Mouse (Mus musculus): ENCODE results near the gene Cyp2j13. TPM values are rescaled to one million over a fixed set of nuclear protein-coding genes. Genes with fewer than 3 reads are reported as not detected.
"Not testable (repeated sequence)": the region's sequence is repeated elsewhere in the genome, so short reads cannot be mapped to it uniquely, and the experiment has no call there.

Gene Cyp2j13
- total RNA-seq (2014; rRNA removed) (not detected in 2 replicates), polyA plus RNA-seq (2012; rRNA removed) (not detected in 2 replicates)

- no peaks in the 10 kb centered on the region for H3K36me3 ChIP-seq (ENCODE audit: control insufficient read depth, insufficient read depth, low read length)
- no peak for DNase-seq (ENCODE audit: extremely low read depth, low read depth, low spot score)
- no peaks in the 10 kb centered on the region for H3K4me1 ChIP-seq (ENCODE audit: control insufficient read depth, insufficient read depth, low read length)
- 9% methylated on average over 20 of the region's 20 CpGs for WGBS
- no peak within 1 kb of the TSS for H3K27ac ChIP-seq (replicated peaks; ENCODE audit: insufficient read depth, low read depth, low read length)
- no peak within 1 kb of the TSS for H3K4me3 ChIP-seq (ENCODE audit: insufficient read depth, low read depth, low read length)
- no peak within 1 kb of the TSS for H3K9ac ChIP-seq (ENCODE audit: low read depth, low read length)
- no peak for TF ChIP-seq CTCF (IDR thresholded peaks at IDR 0.05; ENCODE audit: low read depth, low read length)
- TF ChIP-seq POLR2A (IDR thresholded peaks at IDR 0.05; ENCODE audit: extremely low read depth, insufficient read depth, low read length) = no peak
- H3K79me2 ChIP-seq (ENCODE audit: control insufficient read depth, insufficient read depth, low read length) = no peaks in the 10 kb centered on the region
- H3K27me3 ChIP-seq (ENCODE audit: control insufficient read depth, insufficient read depth, low read length) = peaks cover 4% of the 10 kb centered on the region; the same call in 1 of the 2 replicates
Observed at GRCm38 (mm10) chr4:96077261-96078125, at the start of gene Cyp2j13. Gene Cyp2j13, minus strand, starts transcription at chr4:96077546.

- no peaks in the 10 kb centered on the region for H3K79me2 ChIP-seq (ENCODE audit: control insufficient read depth, insufficient read depth, low read length)
- no peak for DNase-seq (ENCODE audit: extremely low read depth, low read depth, low spot score)
- H3K27ac ChIP-seq (replicated peaks; ENCODE audit: insufficient read depth, low read depth, low read length) = no peak overlapping the region
- WGBS = 57% methylated on average over 2 of the region's 2 CpGs
- H3K9ac ChIP-seq (ENCODE audit: low read depth, low read length) = no peak overlapping the region
- H3K4me3 ChIP-seq (ENCODE audit: insufficient read depth, low read depth, low read length) = no peak overlapping the region
- no peaks in the 10 kb centered on the region for H3K4me1 ChIP-seq (ENCODE audit: control insufficient read depth, insufficient read depth, low read length)
- H3K36me3 ChIP-seq (ENCODE audit: control insufficient read depth, insufficient read depth, low read length) = no peaks in the 10 kb centered on the region
- TF ChIP-seq CTCF (IDR thresholded peaks at IDR 0.05; ENCODE audit: low read depth, low read length) = no peak
- TF ChIP-seq POLR2A (IDR thresholded peaks at IDR 0.05; ENCODE audit: extremely low read depth, insufficient read depth, low read length) = no peak
- no peaks in the 10 kb centered on the region for H3K27me3 ChIP-seq (ENCODE audit: control insufficient read depth, insufficient read depth, low read length)
Observed at GRCm38 (mm10) chr4:96096841-96097240, 19.5 kb upstream of the Cyp2j13 start.

GRCm38 (mm10) chr4:96091869-96092268 is 14.5 kb upstream of the Cyp2j13 start:
- no peaks in the 10 kb centered on the region for H3K79me2 ChIP-seq (ENCODE audit: control insufficient read depth, insufficient read depth, low read length)
- no peaks in the 10 kb centered on the region for H3K27me3 ChIP-seq (ENCODE audit: control insufficient read depth, insufficient read depth, low read length)
- no peak overlapping the region for H3K4me3 ChIP-seq (ENCODE audit: insufficient read depth, low read depth, low read length)
- H3K9ac ChIP-seq (ENCODE audit: low read depth, low read length) = no peak overlapping the region
- H3K27ac ChIP-seq (replicated peaks; ENCODE audit: insufficient read depth, low read depth, low read length) = no peak overlapping the region
- DNase-seq (ENCODE audit: extremely low read depth, low read depth, low spot score) = no peak
- H3K4me1 ChIP-seq (ENCODE audit: control insufficient read depth, insufficient read depth, low read length) = no peaks in the 10 kb centered on the region
- no peaks in the 10 kb centered on the region for H3K36me3 ChIP-seq (ENCODE audit: control insufficient read depth, insufficient read depth, low read length)
- TF ChIP-seq CTCF (IDR thresholded peaks at IDR 0.05; ENCODE audit: low read depth, low read length) (no peak), POLR2A (IDR thresholded peaks at IDR 0.05; ENCODE audit: extremely low read depth, insufficient read depth, low read length) (no peak)

GRCm38 (mm10) chr4:96089356-96090048 is 12.2 kb upstream of the Cyp2j13 start:
- H3K4me3 ChIP-seq (ENCODE audit: insufficient read depth, low read depth, low read length); H3K4me1 ChIP-seq (ENCODE audit: control insufficient read depth, insufficient read depth, low read length); DNase-seq (ENCODE audit: extremely low read depth, low read depth, low spot score); H3K27me3 ChIP-seq (ENCODE audit: control insufficient read depth, insufficient read depth, low read length); H3K9ac ChIP-seq (ENCODE audit: low read depth, low read length); H3K36me3 ChIP-seq (ENCODE audit: control insufficient read depth, insufficient read depth, low read length); H3K79me2 ChIP-seq (ENCODE audit: control insufficient read depth, insufficient read depth, low read length); H3K27ac ChIP-seq (replicated peaks; ENCODE audit: insufficient read depth, low read depth, low read length): not testable (repeated sequence)
- WGBS = 45% methylated on average over 6 of the region's 6 CpGs

GRCm38 (mm10) chr4:96078308-96078707 is 962 bp upstream of the Cyp2j13 start:
- Histone ChIP-seq H3K4me1 (ENCODE audit: control insufficient read depth, insufficient read depth, low read length) (no peaks in the 10 kb centered on the region), H3K27ac (replicated peaks; ENCODE audit: insufficient read depth, low read depth, low read length) (no peak overlapping the region), H3K4me3 (ENCODE audit: insufficient read depth, low read depth, low read length) (no peak overlapping the region), H3K79me2 (ENCODE audit: control insufficient read depth, insufficient read depth, low read length) (no peaks in the 10 kb centered on the region), H3K36me3 (ENCODE audit: control insufficient read depth, insufficient read depth, low read length) (no peaks in the 10 kb centered on the region), H3K9ac (ENCODE audit: low read depth, low read length) (no peak overlapping the region), H3K27me3 (ENCODE audit: control insufficient read depth, insufficient read depth, low read length) (peaks cover 4% of the 10 kb centered on the region; the same call in 1 of the 2 replicates)
- no peak for TF ChIP-seq CTCF (IDR thresholded peaks at IDR 0.05; ENCODE audit: low read depth, low read length)
- TF ChIP-seq POLR2A (IDR thresholded peaks at IDR 0.05; ENCODE audit: extremely low read depth, insufficient read depth, low read length) = no peak
- DNase-seq (ENCODE audit: extremely low read depth, low read depth, low spot score) = no peak

GRCm38 (mm10) chr4:96062045-96062444 is 15.3 kb downstream of the Cyp2j13 start:
- Histone ChIP-seq H3K4me1 (ENCODE audit: control insufficient read depth, insufficient read depth, low read length) (no peaks in the 10 kb centered on the region), H3K27me3 (ENCODE audit: control insufficient read depth, insufficient read depth, low read length) (no peaks in the 10 kb centered on the region), H3K79me2 (ENCODE audit: control insufficient read depth, insufficient read depth, low read length) (no peaks in the 10 kb centered on the region), H3K4me3 (ENCODE audit: insufficient read depth, low read depth, low read length) (no peak overlapping the region), H3K36me3 (ENCODE audit: control insufficient read depth, insufficient read depth, low read length) (no peaks in the 10 kb centered on the region), H3K27ac (replicated peaks; ENCODE audit: insufficient read depth, low read depth, low read length) (no peak overlapping the region), H3K9ac (ENCODE audit: low read depth, low read length) (no peak overlapping the region)
- WGBS = 78% methylated on average over 2 of the region's 2 CpGs
- DNase-seq (ENCODE audit: extremely low read depth, low read depth, low spot score) = no peak
- TF ChIP-seq CTCF (IDR thresholded peaks at IDR 0.05; ENCODE audit: low read depth, low read length) (no peak), POLR2A (IDR thresholded peaks at IDR 0.05; ENCODE audit: extremely low read depth, insufficient read depth, low read length) (no peak)
